Mouse (Mus musculus) thymus, adult 2 months (tissue): ENCODE measurements at regions not wholly inside any gene's neighbourhood (a gene's known extent, or its start where the extent isn't known, plus 50 kb on each side); places are given as distances from the start of the nearest gene placed in this dataset.

Source experiments
- DNase-seq: peaks from one replicate; pipeline ENCODE4 v3.0.0; 2021
- H3K27ac ChIP-seq: fragments of 200-500 bp; 2 replicates; pipeline ENCODE4 v1.5.1; 2012; ENCODE audit warnings: low read length, control low read depth; ENCODE audit not compliant: control insufficient read depth, insufficient read depth
- H3K27me3 ChIP-seq: fragments of 200-500 bp; 2 replicates; pipeline ENCODE4 v1.6.1; 2012; ENCODE audit warnings: mild to moderate bottlenecking, low read length, moderate library complexity, mixed read lengths; ENCODE audit not compliant: control insufficient read depth, insufficient read depth
- H3K36me3 ChIP-seq: fragments of 200-500 bp; 2 replicates; pipeline ENCODE4 v1.6.1; 2012; ENCODE audit warnings: mild to moderate bottlenecking, low read length, moderate library complexity; ENCODE audit not compliant: control insufficient read depth, insufficient read depth
- H3K4me1 ChIP-seq: fragments of 200-500 bp; replicated peaks from 2 replicates; pipeline ENCODE4 v1.6.1; 2012; ENCODE audit warnings: low read length; ENCODE audit not compliant: control insufficient read depth, insufficient read depth
- H3K4me3 ChIP-seq: fragments of 200-500 bp; 2 replicates; pipeline ENCODE4 v1.5.1; 2012; ENCODE audit warnings: mild to moderate bottlenecking, low read length, control low read depth, moderate library complexity; ENCODE audit not compliant: control insufficient read depth, insufficient read depth
- CTCF ChIP-seq: fragments of 200-500 bp; IDR thresholded peaks from 2 replicates; pipeline ENCODE4 v1.5.1; 2012; ENCODE audit warnings: mild to moderate bottlenecking, control low read depth, low read length, moderate library complexity, borderline replicate concordance; ENCODE audit not compliant: control insufficient read depth, poor library complexity, insufficient read depth; ENCODE audit errors: extremely low read depth
- POLR2A ChIP-seq: fragments of 200-500 bp; IDR thresholded peaks from 2 replicates; pipeline ENCODE4 v1.6.1; 2012; ENCODE audit warnings: mild to moderate bottlenecking, low read length, control low read depth, moderate library complexity; ENCODE audit not compliant: control insufficient read depth, poor library complexity, insufficient read depth; ENCODE audit errors: extremely low read depth
- WGBS: fragments of 180-500 bp; shearing (Covaris S2); methylation state at CpG from one replicate; pipeline ENCODE4 v1.1.7; 2018; 5-methylcytosine and 5-hydroxymethylcytosine counted together

GRCm38 (mm10) chr9:32927656-32928055, 291.6 kb downstream of the Ets1 start:
- no peaks in the 10 kb centered on the region for H3K27me3 ChIP-seq
- TF ChIP-seq POLR2A (no peak), CTCF (no peak)
- H3K27ac ChIP-seq: peak overlapping the region; percentile 99
- H3K4me1 ChIP-seq: peaks cover 40% of the 10 kb centered on the region
- no peak overlapping the region for H3K4me3 ChIP-seq
- WGBS: 97% methylated on average over 1 of the region's 1 CpGs
- H3K36me3 ChIP-seq: no peaks in the 10 kb centered on the region
- no peak for DNase-seq

DNA sequence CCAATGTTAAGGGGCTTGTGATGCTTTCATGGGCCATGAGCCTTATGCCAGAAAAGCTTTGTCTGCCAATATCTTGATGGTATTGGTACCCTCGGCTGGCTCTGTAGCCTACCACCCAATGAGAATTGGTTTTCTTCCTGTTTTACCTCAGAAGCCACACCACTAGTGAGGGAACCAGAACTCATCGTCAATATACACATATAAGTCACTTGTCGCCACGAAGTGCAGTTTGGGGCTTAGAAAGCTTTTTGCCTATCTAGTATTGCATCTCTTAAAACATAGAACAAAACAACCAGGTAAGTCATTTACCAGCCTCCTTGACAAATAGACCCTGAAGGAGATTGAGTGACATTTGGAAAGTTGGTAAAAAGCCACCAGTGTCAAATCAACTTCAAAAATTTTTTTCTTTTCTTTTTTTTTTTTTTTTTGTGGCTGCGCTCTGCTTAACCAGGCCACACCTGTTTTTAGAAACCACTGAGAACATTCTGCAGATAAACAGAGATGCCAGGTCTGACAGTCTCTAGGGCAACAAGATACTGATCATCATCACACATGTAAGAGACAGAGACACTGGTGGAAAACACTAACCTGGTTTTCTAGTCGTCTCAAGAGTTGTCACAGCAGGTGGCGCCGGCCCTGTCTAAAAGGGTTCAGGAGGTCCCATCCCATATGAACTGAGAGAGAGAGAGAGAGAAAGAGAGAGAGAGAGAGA, 292.4 kb downstream of the Ets1 start:
- no peak overlapping the region for H3K4me3 ChIP-seq
- WGBS: 2% methylated on average over 8 of the region's 8 CpGs
- no peak for TF ChIP-seq POLR2A
- TF ChIP-seq CTCF: no peak
- H3K27me3 ChIP-seq: no peaks in the 10 kb centered on the region
- peak overlapping the region; percentile 99 for H3K27ac ChIP-seq
- peak; percentile 87 for DNase-seq
- H3K36me3 ChIP-seq: no peaks in the 10 kb centered on the region
- H3K4me1 ChIP-seq: peaks cover 41% of the 10 kb centered on the region

GRCm38 (mm10) chr9:32929331-32929730, 293.3 kb downstream of the Ets1 start:
- Histone ChIP-seq H3K4me3 (no peak overlapping the region), H3K27ac (peak overlapping the region; percentile 93), H3K36me3 (no peaks in the 10 kb centered on the region), H3K27me3 (no peaks in the 10 kb centered on the region), H3K4me1 (peaks cover 43% of the 10 kb centered on the region)
- DNase-seq: no peak
- WGBS: 65% methylated on average over 1 of the region's 1 CpGs
- TF ChIP-seq POLR2A: no peak
- TF ChIP-seq CTCF: no peak

DNA sequence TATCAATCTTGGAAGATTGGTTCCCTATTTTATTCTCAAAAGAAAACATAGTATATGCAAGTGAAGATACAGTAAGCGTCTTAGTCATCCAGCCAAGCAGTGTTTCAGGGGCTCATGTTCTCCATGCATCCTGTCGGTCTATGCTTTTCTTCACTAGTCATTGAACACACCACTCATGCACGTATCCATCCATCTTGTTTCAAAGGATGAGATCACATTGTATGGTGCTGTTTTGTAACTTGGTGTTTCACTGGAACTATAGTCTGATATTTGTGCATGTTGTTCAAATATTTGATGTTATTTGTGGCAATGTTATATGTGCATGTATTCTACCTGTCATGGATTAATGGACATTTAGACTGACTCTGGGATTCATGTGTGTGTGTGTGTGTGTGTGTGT, 293.8 kb downstream of the Ets1 start:
- WGBS: 91% methylated on average over 3 of the region's 3 CpGs
- Histone ChIP-seq H3K27ac (peak overlapping the region; percentile 93; the same call in 1 of the 2 replicates), H3K27me3 (no peaks in the 10 kb centered on the region), H3K36me3 (no peaks in the 10 kb centered on the region), H3K4me1 (peaks cover 42% of the 10 kb centered on the region), H3K4me3 (no peak overlapping the region)
- DNase-seq: no peak
- TF ChIP-seq CTCF: no peak
- no peak for TF ChIP-seq POLR2A

DNA sequence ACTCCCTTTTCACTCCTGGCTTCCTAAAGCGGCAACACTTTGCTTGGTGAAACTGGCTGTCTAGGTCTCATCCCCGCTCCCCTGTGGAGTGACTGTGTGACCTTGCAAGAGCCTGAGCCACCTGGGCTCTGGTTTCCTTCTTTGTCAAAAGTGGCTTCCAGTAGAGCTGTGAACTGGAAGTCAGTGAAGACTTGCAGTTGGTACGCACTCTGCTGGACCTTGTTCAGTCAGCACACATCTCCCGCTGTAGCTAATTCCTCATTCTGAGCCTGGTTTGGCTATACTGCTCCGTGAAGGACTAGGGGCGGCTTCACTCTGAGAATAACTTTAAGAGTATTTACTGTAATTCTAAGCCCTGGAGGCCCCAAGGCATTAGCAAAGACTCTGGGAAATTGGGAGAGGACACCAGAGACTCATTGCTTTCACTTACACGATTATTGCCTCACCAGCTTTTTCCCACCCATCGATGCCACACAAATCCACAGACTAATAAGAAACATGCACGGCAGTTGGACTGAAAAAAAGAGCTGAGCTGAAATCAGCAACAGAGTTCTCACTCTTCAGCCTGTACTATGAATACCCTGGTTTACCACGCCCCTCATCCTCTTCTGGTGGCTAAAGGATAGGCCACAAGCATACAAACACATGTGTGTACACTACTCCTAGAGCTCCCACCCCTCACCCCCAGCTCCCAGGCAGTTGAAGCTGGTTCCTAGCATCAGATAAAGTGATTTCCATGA, 295.4 kb downstream of the Ets1 start:
- Histone ChIP-seq H3K4me1 (peaks cover 41% of the 10 kb centered on the region), H3K36me3 (no peaks in the 10 kb centered on the region), H3K4me3 (no peak overlapping the region), H3K27ac (peak overlapping the region; percentile 91), H3K27me3 (no peaks in the 10 kb centered on the region)
- TF ChIP-seq CTCF (no peak), POLR2A (0 out of 2 replicates have a peak, but pooled peaks have one; percentile 36)
- 26% methylated on average over 10 of the region's 10 CpGs for WGBS
- peak; percentile 68 for DNase-seq

GRCm38 (mm10) chr9:32933237-32934071, 297.4 kb downstream of the Ets1 start:
- Histone ChIP-seq H3K36me3 (no peaks in the 10 kb centered on the region), H3K4me3 (no peak overlapping the region), H3K4me1 (peaks cover 48% of the 10 kb centered on the region), H3K27ac (peak overlapping the region; percentile 79), H3K27me3 (no peaks in the 10 kb centered on the region)
- WGBS: 69% methylated on average over 7 of the region's 7 CpGs
- DNase-seq: no peak
- no peak for TF ChIP-seq POLR2A
- no peak for TF ChIP-seq CTCF
